Mouse (Mus musculus) lung, postnatal 0 days (tissue): ENCODE results near the gene Ufc1.
"Not testable (repeated sequence)": the region's sequence is repeated elsewhere in the genome, so short reads cannot be mapped to it uniquely, and the experiment has no call there.

Experiments
- CTCF ChIP-seq: IDR thresholded peaks from 2 replicates; pipeline ENCODE4 v1.5.1; 2016; ENCODE audit warnings: antibody characterized with exemption, mild to moderate bottlenecking
- EP300 ChIP-seq: IDR thresholded peaks from 2 replicates; pipeline ENCODE4 v1.6.1; 2016; ENCODE audit warnings: antibody characterized with exemption, mild to moderate bottlenecking, control low read depth

DNA sequence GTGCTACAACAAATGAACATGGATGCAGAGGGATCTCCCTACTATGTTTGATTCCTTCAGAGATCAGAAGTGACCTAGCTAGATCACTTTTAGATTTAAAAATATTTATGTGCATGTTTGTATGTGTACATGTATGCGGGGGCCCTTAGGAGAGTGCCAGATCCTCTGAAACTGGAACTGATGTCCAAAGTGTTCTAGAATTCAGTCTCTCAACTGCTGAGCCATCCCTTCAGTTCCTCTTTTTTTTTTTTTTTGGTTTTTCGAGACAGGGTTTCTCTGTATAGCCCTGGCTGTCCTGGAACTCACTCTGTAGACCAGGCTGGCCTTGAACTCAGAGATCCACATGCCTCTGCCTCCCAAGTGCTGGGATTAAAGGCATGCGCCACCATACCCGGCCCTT, 31.8 kb upstream of the Ufc1 start:
- not testable (repeated sequence) for TF ChIP-seq CTCF, EP300
